Mouse (Mus musculus): ENCODE measurements around the gene Map7. TPM values are rescaled to one million over a fixed set of nuclear protein-coding genes. Genes with fewer than 3 reads are reported as not detected.

Map7 gene
- polyA plus RNA-seq, 1 experiment = 30.0 TPM

DNA sequence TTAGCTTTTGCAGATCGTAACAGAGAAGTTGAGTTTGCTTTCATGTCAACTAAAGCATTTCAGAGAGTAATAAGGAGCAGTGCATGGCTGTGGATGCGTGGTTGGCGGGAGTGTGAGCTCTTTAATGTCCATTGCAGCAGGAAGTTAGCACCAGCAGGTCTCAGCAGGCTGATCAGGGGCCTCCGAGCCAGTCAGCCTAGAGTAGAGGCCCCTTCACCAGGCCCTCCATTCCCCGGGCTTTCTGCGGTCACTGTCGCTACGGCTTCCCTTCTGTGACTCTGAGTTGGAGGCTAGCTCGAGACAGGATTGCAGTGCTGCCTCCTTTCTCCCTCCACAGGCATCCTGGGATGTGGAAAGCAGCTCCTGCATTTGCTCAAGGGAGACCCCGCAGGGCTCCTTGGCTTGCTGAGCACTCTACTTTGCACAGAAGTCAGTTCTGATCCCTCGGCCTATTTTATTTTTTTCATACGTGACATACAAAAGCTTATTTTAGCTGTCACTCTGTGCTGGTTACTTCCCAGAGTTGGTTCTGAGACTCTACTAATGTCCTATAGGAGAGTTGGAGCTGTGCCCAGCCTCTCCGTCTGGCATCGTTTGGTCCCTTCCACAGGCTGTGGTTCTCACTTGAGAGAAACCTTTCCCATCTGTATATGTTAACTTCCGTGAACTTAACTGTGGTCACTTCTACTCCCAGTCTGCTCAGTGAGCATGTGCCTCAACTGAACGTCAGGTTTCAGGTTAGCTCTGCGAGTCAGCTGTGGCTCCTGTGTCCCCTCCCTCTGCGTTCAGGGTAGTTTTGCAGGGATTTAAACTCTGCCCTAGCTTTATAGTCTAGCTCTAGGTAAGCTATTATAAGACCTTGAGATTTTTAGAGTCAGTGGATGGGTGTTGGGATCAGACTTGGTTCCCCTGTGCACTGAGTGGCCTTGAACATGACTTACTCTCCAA is 36.0 kb upstream of the Map7 start:
- Histone ChIP-seq H3K36me3 (ENCODE audit: control insufficient read depth, insufficient read depth, low read length) (peaks cover 1% of the 10 kb centered on the region; the same call in 1 of the 2 replicates), H3K27me3 (replicated peaks; ENCODE audit: control insufficient read depth, insufficient read depth, low read length) (no peaks in the 10 kb centered on the region), H3K4me1 (ENCODE audit: control insufficient read depth, insufficient read depth, low read length) (no peaks in the 10 kb centered on the region), H3K27ac (ENCODE audit: insufficient read depth, low read depth, low read length) (no peak overlapping the region), H3K4me3 (ENCODE audit: insufficient read depth, low read depth, low read length) (no peak overlapping the region)
- WGBS = 88% methylated on average over 18 of the region's 18 CpGs
- no peak for DNase-seq
- TF ChIP-seq POLR2A (IDR thresholded peaks at IDR 0.05; ENCODE audit: low read depth, low read length) = no peak
- no peak for TF ChIP-seq CTCF (conservative IDR thresholded peaks at IDR 0.05; ENCODE audit: insufficient read depth, insufficient read length, low read depth, low read length)

DNA sequence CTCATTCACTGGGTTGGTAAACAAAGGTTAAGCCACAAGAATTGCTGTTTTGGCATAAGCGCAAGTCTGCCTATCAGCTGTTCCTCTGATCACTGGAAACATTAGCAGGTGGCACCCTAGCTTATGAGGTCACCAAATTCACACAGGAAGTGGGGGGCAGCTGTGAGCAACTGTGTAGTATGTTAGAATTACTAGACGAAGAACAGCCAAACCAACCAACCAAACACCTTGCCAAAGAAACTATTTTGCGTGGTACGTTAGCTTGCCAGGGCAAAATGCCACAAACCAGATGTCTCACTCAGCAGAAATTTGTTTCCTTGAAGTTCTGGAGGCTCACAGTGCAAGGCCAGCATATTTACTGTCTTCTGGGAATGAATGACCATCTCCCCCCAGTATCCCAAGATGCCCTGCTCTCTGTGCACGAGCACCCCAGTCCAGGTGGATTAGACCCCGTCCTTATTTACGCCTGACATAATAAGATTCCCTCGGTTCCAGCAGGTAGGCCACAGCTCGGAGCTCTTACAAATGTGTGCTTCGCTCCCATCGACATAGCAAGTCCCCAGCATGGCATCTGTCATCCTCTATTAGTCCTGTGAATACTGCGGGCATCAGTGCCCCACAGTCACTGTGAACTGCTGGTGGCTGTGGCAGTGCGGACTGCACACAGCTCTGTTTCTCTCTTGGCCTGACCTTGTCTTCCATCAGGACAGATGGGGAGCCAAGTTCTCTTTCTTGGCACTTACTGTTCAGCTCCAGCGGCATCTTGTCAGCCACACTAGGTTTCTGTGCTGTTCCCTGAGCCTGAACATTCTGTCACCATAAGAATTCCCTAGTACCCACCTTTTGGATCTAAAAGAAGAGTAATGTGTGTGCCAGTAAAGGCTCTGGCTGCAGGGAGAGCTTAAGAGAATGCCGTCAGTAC is 28.5 kb upstream of the Map7 start:
- TF ChIP-seq POLR2A (IDR thresholded peaks at IDR 0.05; ENCODE audit: low read depth, low read length) = no peak
- TF ChIP-seq CTCF (conservative IDR thresholded peaks at IDR 0.05; ENCODE audit: insufficient read depth, insufficient read length, low read depth, low read length) = no peak
- Histone ChIP-seq H3K27ac (ENCODE audit: insufficient read depth, low read depth, low read length) (no peak overlapping the region), H3K4me1 (ENCODE audit: control insufficient read depth, insufficient read depth, low read length) (peaks cover 7% of the 10 kb centered on the region), H3K36me3 (ENCODE audit: control insufficient read depth, insufficient read depth, low read length) (no peaks in the 10 kb centered on the region; the same call in none of the 2 replicates), H3K27me3 (replicated peaks; ENCODE audit: control insufficient read depth, insufficient read depth, low read length) (no peaks in the 10 kb centered on the region), H3K4me3 (ENCODE audit: insufficient read depth, low read depth, low read length) (no peak overlapping the region)
- DNase-seq = peak; percentile 58
- 82% methylated on average over 15 of the region's 15 CpGs for WGBS

DNA sequence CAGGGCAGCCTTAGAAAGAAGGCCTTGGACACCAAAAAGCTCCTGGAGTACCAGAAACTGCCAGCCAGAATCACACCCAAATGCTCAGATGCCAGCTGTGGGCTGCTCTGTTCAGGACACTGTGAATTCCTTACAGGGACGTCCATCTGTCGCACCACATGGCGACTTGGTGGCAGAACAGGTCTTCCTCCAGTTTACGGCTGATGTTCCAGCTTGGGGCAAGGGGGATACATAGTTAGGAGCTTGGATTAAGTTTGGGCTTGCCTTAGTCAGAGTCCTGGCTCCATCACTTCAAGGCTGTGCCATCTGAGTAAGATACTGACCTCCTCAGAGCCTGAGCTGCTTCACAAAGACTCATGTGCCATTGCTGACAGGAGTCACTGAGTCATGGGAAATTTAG is 26.3 kb upstream of the Map7 start:
- H3K4me1 ChIP-seq (ENCODE audit: control insufficient read depth, insufficient read depth, low read length) = peaks cover 7% of the 10 kb centered on the region
- 90% methylated on average over 4 of the region's 4 CpGs for WGBS
- TF ChIP-seq CTCF (conservative IDR thresholded peaks at IDR 0.05; ENCODE audit: insufficient read depth, insufficient read length, low read depth, low read length) (no peak), POLR2A (IDR thresholded peaks at IDR 0.05; ENCODE audit: low read depth, low read length) (no peak)
- peaks cover 2% of the 10 kb centered on the region for H3K36me3 ChIP-seq (ENCODE audit: control insufficient read depth, insufficient read depth, low read length)
- H3K27me3 ChIP-seq (replicated peaks; ENCODE audit: control insufficient read depth, insufficient read depth, low read length) = no peaks in the 10 kb centered on the region
- no peak for DNase-seq
- H3K27ac ChIP-seq (ENCODE audit: insufficient read depth, low read depth, low read length) = no peak overlapping the region
- no peak overlapping the region for H3K4me3 ChIP-seq (ENCODE audit: insufficient read depth, low read depth, low read length)

DNA sequence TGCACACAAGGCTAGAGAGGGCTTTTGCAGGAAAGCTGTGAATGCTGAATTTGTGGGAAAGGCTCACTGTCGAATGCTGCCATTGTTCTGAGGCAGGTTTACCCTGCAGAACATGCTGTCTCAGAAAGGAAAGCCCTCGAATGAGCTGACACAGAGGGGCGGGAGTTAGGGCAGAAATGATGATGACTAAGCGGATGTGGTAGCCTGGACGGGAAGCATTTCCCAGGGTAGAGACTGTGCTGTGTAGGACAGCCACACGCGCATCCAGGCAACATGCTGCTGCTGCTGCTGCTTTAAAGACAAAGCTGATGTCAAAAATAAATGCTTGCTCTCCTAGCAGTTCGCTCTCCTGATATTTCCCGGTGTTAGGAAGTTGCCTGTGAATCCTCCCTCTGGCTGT is 24.9 kb upstream of the Map7 start:
- DNase-seq = peak; percentile 54
- 45% methylated on average over 9 of the region's 9 CpGs for WGBS

DNA sequence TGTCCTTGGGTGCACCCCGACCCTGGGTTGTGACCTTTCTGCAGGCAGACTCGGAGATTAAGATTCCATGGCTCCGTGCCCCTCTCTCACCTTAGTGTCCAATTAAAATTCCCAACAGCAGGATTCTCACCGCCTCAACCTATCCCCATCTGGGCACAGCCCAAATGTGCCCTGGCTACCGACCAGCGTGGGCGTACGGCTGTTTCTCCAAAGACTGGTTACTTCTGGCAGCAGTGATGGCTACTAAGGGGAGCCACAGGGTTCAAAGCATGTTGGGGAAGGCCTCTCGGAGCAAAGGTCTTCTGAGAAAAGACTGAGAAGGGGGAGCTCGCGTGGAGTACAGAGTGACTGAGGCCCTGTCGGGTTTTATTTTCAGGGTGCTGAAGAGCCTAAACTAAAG is 23.7 kb upstream of the Map7 start:
- DNase-seq = peak; percentile 59
- no peak for TF ChIP-seq CTCF (conservative IDR thresholded peaks at IDR 0.05; ENCODE audit: insufficient read depth, insufficient read length, low read depth, low read length)
- Histone ChIP-seq H3K4me3 (ENCODE audit: insufficient read depth, low read depth, low read length) (no peak overlapping the region), H3K4me1 (ENCODE audit: control insufficient read depth, insufficient read depth, low read length) (peaks cover 7% of the 10 kb centered on the region), H3K27ac (ENCODE audit: insufficient read depth, low read depth, low read length) (no peak overlapping the region), H3K27me3 (replicated peaks; ENCODE audit: control insufficient read depth, insufficient read depth, low read length) (no peaks in the 10 kb centered on the region), H3K36me3 (ENCODE audit: control insufficient read depth, insufficient read depth, low read length) (peaks cover 3% of the 10 kb centered on the region)
- 68% methylated on average over 12 of the region's 12 CpGs for WGBS

More for the DNA sequence above, 24.9 kb upstream of the Map7 start:
- H3K4me1 ChIP-seq (ENCODE audit: control insufficient read depth, insufficient read depth, low read length) = peaks cover 7% of the 10 kb centered on the region
- peaks cover 3% of the 10 kb centered on the region for H3K36me3 ChIP-seq (ENCODE audit: control insufficient read depth, insufficient read depth, low read length)
- no peak overlapping the region for H3K27ac ChIP-seq (ENCODE audit: insufficient read depth, low read depth, low read length)
- H3K27me3 ChIP-seq (replicated peaks; ENCODE audit: control insufficient read depth, insufficient read depth, low read length) = no peaks in the 10 kb centered on the region
- H3K4me3 ChIP-seq (ENCODE audit: insufficient read depth, low read depth, low read length) = no peak overlapping the region
- TF ChIP-seq POLR2A (IDR thresholded peaks at IDR 0.05; ENCODE audit: low read depth, low read length) = no peak
- no peak for TF ChIP-seq CTCF (conservative IDR thresholded peaks at IDR 0.05; ENCODE audit: insufficient read depth, insufficient read length, low read depth, low read length)

DNA sequence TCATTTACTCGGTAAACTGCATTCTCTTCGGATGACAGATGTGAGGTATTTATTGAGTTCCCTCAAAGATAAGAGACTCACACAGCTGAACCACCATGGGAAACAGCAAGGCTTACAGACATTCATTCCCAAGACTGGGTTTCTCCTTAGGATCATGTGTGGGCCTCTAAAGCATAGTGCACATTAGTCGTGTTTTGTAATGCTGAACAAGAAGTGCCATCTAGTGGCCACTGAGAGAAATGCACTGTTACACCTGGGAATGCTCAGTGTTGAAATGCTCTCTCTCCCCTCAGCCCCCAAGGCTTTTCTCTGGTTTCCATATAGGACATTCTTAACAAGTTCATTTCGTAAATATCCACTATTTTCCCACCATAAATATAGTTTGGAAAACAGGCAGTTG is 23.0 kb upstream of the Map7 start:
- peaks cover 7% of the 10 kb centered on the region for H3K4me1 ChIP-seq (ENCODE audit: control insufficient read depth, insufficient read depth, low read length)
- H3K4me3 ChIP-seq (ENCODE audit: insufficient read depth, low read depth, low read length) = no peak overlapping the region
- 41% methylated on average over 4 of the region's 4 CpGs for WGBS
- H3K27ac ChIP-seq (ENCODE audit: insufficient read depth, low read depth, low read length) = no peak overlapping the region
- peak; percentile 77 for DNase-seq
- peaks cover 3% of the 10 kb centered on the region for H3K36me3 ChIP-seq (ENCODE audit: control insufficient read depth, insufficient read depth, low read length)
- peak; percentile 65 for TF ChIP-seq CTCF (conservative IDR thresholded peaks at IDR 0.05; ENCODE audit: insufficient read depth, insufficient read length, low read depth, low read length)
- TF ChIP-seq POLR2A (IDR thresholded peaks at IDR 0.05; ENCODE audit: low read depth, low read length) = no peak
- no peaks in the 10 kb centered on the region for H3K27me3 ChIP-seq (replicated peaks; ENCODE audit: control insufficient read depth, insufficient read depth, low read length)
